Mouse (Mus musculus): Measurements from ENCODE around the gene Vmn2r63. TPM values are rescaled to one million over a fixed set of nuclear protein-coding genes. Genes with fewer than 3 reads are reported as not detected.
"Not testable (repeated sequence)": the region's sequence is repeated elsewhere in the genome, so short reads cannot be mapped to it uniquely, and the experiment has no call there.

Gene Vmn2r63
- polyA plus RNA-seq (2012; rRNA removed): not detected in 2 replicates

GRCm38 (mm10) chr7:42933722-42934121, at the start of gene Vmn2r63:
Gene Vmn2r63 (minus strand): TSS chr7:42933822.
- DNase-seq (ENCODE audit: low read depth): not testable (repeated sequence)

GRCm38 (mm10) chr7:42980739-42981138, 47.1 kb upstream of the Vmn2r63 start:
- TF ChIP-seq CTCF (IDR thresholded peaks at IDR 0.05; ENCODE audit: borderline replicate concordance, extremely low read depth, insufficient read depth, insufficient read length): no peak
- TF ChIP-seq POLR2A (IDR thresholded peaks at IDR 0.05; ENCODE audit: borderline replicate concordance, extremely low read depth, insufficient read depth, insufficient read length, poor library complexity, severe bottlenecking): no peak
- no peak for DNase-seq (ENCODE audit: low read depth)

GRCm38 (mm10) chr7:42980098-42980497, 46.5 kb upstream of the Vmn2r63 start:
- DNase-seq (ENCODE audit: low read depth): no peak
- TF ChIP-seq POLR2A (IDR thresholded peaks at IDR 0.05; ENCODE audit: borderline replicate concordance, extremely low read depth, insufficient read depth, insufficient read length, poor library complexity, severe bottlenecking) (no peak), CTCF (IDR thresholded peaks at IDR 0.05; ENCODE audit: borderline replicate concordance, extremely low read depth, insufficient read depth, insufficient read length) (no peak)

- no peak for TF ChIP-seq CTCF (IDR thresholded peaks at IDR 0.05; ENCODE audit: borderline replicate concordance, extremely low read depth, insufficient read depth, insufficient read length)
- no peak for TF ChIP-seq POLR2A (IDR thresholded peaks at IDR 0.05; ENCODE audit: borderline replicate concordance, extremely low read depth, insufficient read depth, insufficient read length, poor library complexity, severe bottlenecking)
- no peak for DNase-seq (ENCODE audit: low read depth)
Measured at GRCm38 (mm10) chr7:42965246-42965645, 31.6 kb upstream of the Vmn2r63 start.

- not testable (repeated sequence) for DNase-seq (ENCODE audit: low read depth)
Measured at GRCm38 (mm10) chr7:42898067-42898466, 35.6 kb downstream of the Vmn2r63 start.

- TF ChIP-seq CTCF (IDR thresholded peaks at IDR 0.05; ENCODE audit: borderline replicate concordance, extremely low read depth, insufficient read depth, insufficient read length): no peak
- no peak for TF ChIP-seq POLR2A (IDR thresholded peaks at IDR 0.05; ENCODE audit: borderline replicate concordance, extremely low read depth, insufficient read depth, insufficient read length, poor library complexity, severe bottlenecking)
Measured at GRCm38 (mm10) chr7:42878090-42878489, 55.5 kb downstream of the Vmn2r63 start.

GRCm38 (mm10) chr7:42866801-42867458, 66.7 kb downstream of the Vmn2r63 start, which contains the start of gene Gm2381:
Gene Gm2381 (minus strand): TSS chr7:42867234.
- DNase-seq (ENCODE audit: low read depth): not testable (repeated sequence)

More at GRCm38 (mm10) chr7:42878090-42878489, 55.5 kb downstream of the Vmn2r63 start:
- DNase-seq (ENCODE audit: low read depth): no peak

Other genes with a start within 250 kb of the Vmn2r63 start
- 2.5 and 4.0 TPM in 2 replicates for gene Zfp975, start 241.1 kb downstream of the Vmn2r63 start, polyA plus RNA-seq (2012; rRNA removed)
- gene Gm17067, start 206.8 kb downstream of the Vmn2r63 start, polyA plus RNA-seq (2012; rRNA removed): not detected in 2 replicates
- gene Vmn2r62, start 140.3 kb downstream of the Vmn2r63 start, polyA plus RNA-seq (2012; rRNA removed): not detected in 2 replicates
- gene Gm2381, start 66.6 kb downstream of the Vmn2r63 start, polyA plus RNA-seq (2012; rRNA removed): not detected in 2 replicates
- not detected in 2 replicates for gene Gm9268, start 84.9 kb upstream of the Vmn2r63 start, polyA plus RNA-seq (2012; rRNA removed)
- not detected in 2 replicates for gene Zfp936, start 180.4 kb upstream of the Vmn2r63 start, polyA plus RNA-seq (2012; rRNA removed)